Mouse (Mus musculus) right cerebral cortex, adult 2 months (tissue): ENCODE results near the gene Fam72a.

ENCODE experiments used
- DNase-seq, 2 experiments: peaks; one replicate each; pipeline ENCODE4 v3.0.0; 2021 to 2022; ENCODE audit warnings: low spot score in 2 of 2

Gene Fam72a

GRCm38 (mm10) chr1:131527281-131528080 is at the start of gene Fam72a, which contains the start of gene Srgap2:
Gene Fam72a, plus strand, starts transcription at chr1:131527903.
Gene Srgap2, minus strand, starts transcription at chr1:131527352.
- peak; percentile 98 to 99 for DNase-seq

GRCm38 (mm10) chr1:131478770-131479305 is 48.9 kb upstream of the Fam72a start:
- DNase-seq = no peak

GRCm38 (mm10) chr1:131481391-131481790 is 46.3 kb upstream of the Fam72a start:
- no peak for DNase-seq

- no peak for DNase-seq
Measured at GRCm38 (mm10) chr1:131482242-131482641, 45.5 kb upstream of the Fam72a start.

- DNase-seq = no peak
Measured at GRCm38 (mm10) chr1:131486094-131486850, 41.4 kb upstream of the Fam72a start.

- DNase-seq = no peak
Measured at GRCm38 (mm10) chr1:131489312-131489711, 38.4 kb upstream of the Fam72a start.

GRCm38 (mm10) chr1:131491579-131491978 is 36.1 kb upstream of the Fam72a start:
- no peak for DNase-seq

- no peak for DNase-seq
Measured at GRCm38 (mm10) chr1:131492360-131492759, 35.3 kb upstream of the Fam72a start.

- DNase-seq = peak; percentile 37 to 39
Measured at GRCm38 (mm10) chr1:131493966-131494898, 33.5 kb upstream of the Fam72a start.

GRCm38 (mm10) chr1:131498231-131498630 is 29.5 kb upstream of the Fam72a start:
- no peak for DNase-seq

GRCm38 (mm10) chr1:131501681-131502080 is 26.0 kb upstream of the Fam72a start:
- no peak for DNase-seq

- no peak for DNase-seq
Measured at GRCm38 (mm10) chr1:131511131-131511530, 16.6 kb upstream of the Fam72a start.

- no peak for DNase-seq
Measured at GRCm38 (mm10) chr1:131511661-131512500, 15.8 kb upstream of the Fam72a start.

GRCm38 (mm10) chr1:131513136-131513535 is 14.6 kb upstream of the Fam72a start:
- DNase-seq = no peak

- DNase-seq = no peak
Measured at GRCm38 (mm10) chr1:131514197-131514596, 13.5 kb upstream of the Fam72a start.

- DNase-seq = no peak
Measured at GRCm38 (mm10) chr1:131516588-131516987, 11.1 kb upstream of the Fam72a start.

- no peak for DNase-seq
Measured at GRCm38 (mm10) chr1:131523794-131524193, 3.9 kb upstream of the Fam72a start.

GRCm38 (mm10) chr1:131525101-131525585 is 2.6 kb upstream of the Fam72a start:
- DNase-seq = peak; percentile 47 to 55

- DNase-seq = peak; percentile 42 to 64
Measured at GRCm38 (mm10) chr1:131525586-131526271, 2.0 kb upstream of the Fam72a start.
